Mouse (Mus musculus): Measurements from ENCODE around the gene Itgb2.

The Itgb2 gene

DNA sequence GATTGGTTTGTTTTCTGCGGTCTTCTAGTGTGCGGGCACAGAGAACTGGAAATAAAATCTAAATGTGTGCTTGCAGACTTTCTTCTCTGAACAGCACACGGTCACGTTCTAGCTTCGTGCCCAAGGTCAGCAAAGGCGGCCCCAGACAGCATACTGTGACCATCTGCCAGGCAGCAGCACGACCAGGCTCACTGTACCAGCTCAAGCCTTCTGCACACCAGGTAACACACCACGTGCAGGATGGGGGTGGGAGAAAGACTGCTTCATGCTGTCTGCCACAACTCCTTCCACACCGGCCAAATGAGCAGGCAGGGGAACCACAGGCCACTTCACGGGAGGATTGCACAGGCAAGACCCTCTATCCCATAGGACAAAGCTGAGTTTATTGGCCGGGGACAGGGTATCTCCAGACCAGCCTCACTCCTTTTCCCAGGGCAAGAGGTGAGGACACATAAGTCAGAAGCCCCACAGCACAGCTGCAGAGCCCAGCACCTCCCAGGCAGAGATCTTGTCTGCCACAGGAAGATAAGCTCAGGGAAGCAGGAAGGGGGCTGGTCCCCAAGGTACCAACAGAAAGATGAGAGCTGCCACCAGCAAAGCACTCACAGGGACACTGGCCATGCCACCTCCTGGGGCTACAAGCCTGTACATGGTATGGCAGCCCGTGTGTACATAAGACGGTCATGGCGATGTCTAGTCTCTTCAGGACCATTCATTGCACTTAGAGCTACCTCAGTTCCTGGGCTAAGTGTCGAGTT is 19.6 kb upstream of the Itgb2 start:
- in situ Hi-C loops (cut with MboI; ENCODE audit: low pct_unique_long_range_greater_than_20kb in 1 of 2, low sequenced_read_pairs in 2 of 2, unreplicated experiment in 1 of 2), result loop anchor here in 1 of 2 experiments (10.0 kb wide), 1 partner anchor 226 kb away; no protein-coding TSS in a partner anchor

DNA sequence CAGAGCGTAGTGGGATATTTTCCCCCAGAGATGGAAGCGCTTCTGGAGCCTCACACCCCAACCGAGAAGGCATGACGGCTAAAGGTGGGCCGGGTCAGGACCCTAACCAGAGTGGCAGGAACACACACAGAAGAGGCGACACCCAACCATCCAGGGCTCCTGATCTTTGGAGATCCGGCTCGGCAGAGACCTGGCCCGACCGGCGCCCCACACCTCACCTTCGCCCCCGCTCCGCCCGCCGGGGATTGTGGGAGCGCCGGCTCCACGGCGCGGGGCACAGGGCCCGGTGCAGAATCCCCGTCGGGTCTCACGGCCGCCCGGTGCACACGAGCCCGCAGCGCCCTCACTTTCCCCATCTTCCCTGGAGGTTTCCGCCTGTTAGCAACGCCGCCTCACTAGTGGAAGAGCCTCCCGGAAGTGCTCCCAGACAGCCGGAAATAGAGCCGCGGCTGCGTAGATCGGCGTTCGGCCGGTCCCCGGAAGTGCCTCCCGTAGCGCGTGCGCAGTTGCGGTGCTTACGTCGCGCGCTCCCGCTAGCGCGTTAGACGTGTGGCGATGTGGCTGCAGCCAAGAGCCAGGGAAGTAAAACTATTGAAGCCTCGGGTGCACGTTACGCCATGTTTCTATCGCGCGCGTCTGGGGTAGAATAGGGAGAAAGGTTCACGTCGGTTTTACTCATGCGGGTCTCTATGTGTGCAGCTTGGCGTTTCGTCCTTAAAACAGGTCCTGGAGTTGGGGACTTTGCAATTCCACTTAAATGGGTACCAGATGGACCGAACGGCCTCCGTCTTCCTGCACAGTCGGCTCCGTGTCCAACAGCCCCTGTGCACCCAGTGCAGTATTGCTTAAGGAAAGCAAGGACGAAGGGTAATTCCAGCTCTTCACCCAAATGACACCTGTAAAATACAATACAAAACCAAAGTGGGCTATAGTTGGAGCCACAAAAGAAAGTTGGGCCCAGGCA is 14.4 kb upstream of the Itgb2 start, which contains the start of gene Fam207a:
Gene Fam207a (minus strand): TSS at position 401 of the 964 bp plus-strand sequence.
- in situ Hi-C loops (cut with MboI; ENCODE audit: low pct_unique_long_range_greater_than_20kb in 1 of 2, low sequenced_read_pairs in 2 of 2, unreplicated experiment in 1 of 2), result loop anchor here in 1 of 2 experiments (10.0 kb wide), 1 partner anchor 231 kb away; no protein-coding TSS in a partner anchor

GRCm38 (mm10) chr10:77516379-77516951 is 13.6 kb upstream of the Itgb2 start:
- in situ Hi-C loops (cut with MboI; ENCODE audit: low pct_unique_long_range_greater_than_20kb in 1 of 2, low sequenced_read_pairs in 2 of 2, unreplicated experiment in 1 of 2), result loop anchor here in 1 of 2 experiments (10.0 kb wide), 1 partner anchor 232 kb away; no protein-coding TSS in a partner anchor

GRCm38 (mm10) chr10:77517066-77517620 is 12.9 kb upstream of the Itgb2 start:
- in situ Hi-C loops (cut with MboI; ENCODE audit: low pct_unique_long_range_greater_than_20kb in 1 of 2, low sequenced_read_pairs in 2 of 2, unreplicated experiment in 1 of 2), result loop anchor here in 1 of 2 experiments (10.0 kb wide), 1 partner anchor 232 kb away; no protein-coding TSS in a partner anchor

GRCm38 (mm10) chr10:77517801-77518200 is 12.3 kb upstream of the Itgb2 start:
- in situ Hi-C loops (cut with MboI; ENCODE audit: low pct_unique_long_range_greater_than_20kb in 1 of 2, low sequenced_read_pairs in 2 of 2, unreplicated experiment in 1 of 2), result loop anchor here in 1 of 2 experiments (10.0 kb wide), 1 partner anchor 233 kb away; no protein-coding TSS in a partner anchor

- in situ Hi-C loops (cut with MboI; ENCODE audit: low pct_unique_long_range_greater_than_20kb in 1 of 2, low sequenced_read_pairs in 2 of 2, unreplicated experiment in 1 of 2), result loop anchor here in 1 of 2 experiments (10.0 kb wide), 1 partner anchor 234 kb away; no protein-coding TSS in a partner anchor
These were observed 10.9 kb upstream of the Itgb2 start for GRCm38 (mm10) chr10:77519191-77519590.

GRCm38 (mm10) chr10:77520497-77520896 is 9.6 kb upstream of the Itgb2 start:
- in situ Hi-C loops (cut with MboI; ENCODE audit: low pct_unique_long_range_greater_than_20kb in 1 of 2, low sequenced_read_pairs in 2 of 2, unreplicated experiment in 1 of 2), result no loop called here

- in situ Hi-C loops (cut with MboI; ENCODE audit: low pct_unique_long_range_greater_than_20kb in 1 of 2, low sequenced_read_pairs in 2 of 2, unreplicated experiment in 1 of 2), result no loop called here
These were observed 7.9 kb upstream of the Itgb2 start for GRCm38 (mm10) chr10:77522021-77522731.

- in situ Hi-C loops (cut with MboI; ENCODE audit: low pct_unique_long_range_greater_than_20kb in 1 of 2, low sequenced_read_pairs in 2 of 2, unreplicated experiment in 1 of 2), result no loop called here
These were observed 7.3 kb upstream of the Itgb2 start for GRCm38 (mm10) chr10:77522746-77523145.

DNA sequence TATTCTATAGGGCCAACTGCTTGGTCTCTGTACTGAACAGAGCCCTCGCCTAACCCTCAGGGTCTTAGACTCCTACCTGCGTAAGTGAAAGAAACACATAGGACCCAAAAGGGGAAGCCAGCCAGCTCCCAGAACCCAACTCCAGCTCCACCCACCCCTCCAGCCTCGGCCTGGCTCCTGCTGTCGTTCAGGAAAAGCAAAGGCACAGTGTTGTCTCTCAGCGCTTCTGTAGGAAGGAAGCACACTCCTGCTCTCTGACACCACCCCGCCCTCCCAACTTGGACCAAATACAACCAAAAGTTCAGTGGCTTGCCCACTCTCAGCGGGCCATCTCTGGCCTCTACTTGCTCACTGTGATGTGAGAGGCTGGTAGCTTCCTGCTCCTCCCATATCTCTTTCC is 6.7 kb upstream of the Itgb2 start:
- in situ Hi-C loops (cut with MboI; ENCODE audit: low pct_unique_long_range_greater_than_20kb in 1 of 2, low sequenced_read_pairs in 2 of 2, unreplicated experiment in 1 of 2), result no loop called here

DNA sequence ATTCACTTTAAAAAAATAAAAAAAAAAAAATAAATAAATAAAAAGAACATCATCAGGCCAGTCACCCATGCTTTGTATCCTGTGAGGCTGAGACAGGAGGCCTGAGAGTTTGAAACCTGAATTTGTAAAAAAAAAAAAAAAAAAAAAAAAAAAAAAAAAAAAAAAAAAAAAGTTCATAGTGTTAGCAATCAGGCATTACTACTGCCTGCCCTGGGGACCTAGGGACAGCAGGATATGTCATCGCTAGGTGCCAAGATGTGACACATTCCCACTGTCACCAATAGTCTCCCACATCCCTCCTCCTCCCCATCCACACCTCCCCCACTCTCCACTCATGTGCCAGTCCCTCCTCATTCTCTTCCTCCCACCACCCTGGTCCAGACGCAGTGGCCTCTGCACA is 3.6 kb upstream of the Itgb2 start:
- in situ Hi-C loops (cut with MboI; ENCODE audit: low pct_unique_long_range_greater_than_20kb in 1 of 2, low sequenced_read_pairs in 2 of 2, unreplicated experiment in 1 of 2), result no loop called here

GRCm38 (mm10) chr10:77528634-77529033 is 1.4 kb upstream of the Itgb2 start:
- in situ Hi-C loops (cut with MboI; ENCODE audit: low pct_unique_long_range_greater_than_20kb in 1 of 2, low sequenced_read_pairs in 2 of 2, unreplicated experiment in 1 of 2), result no loop called here

- in situ Hi-C loops (cut with MboI; ENCODE audit: low pct_unique_long_range_greater_than_20kb in 1 of 2, low sequenced_read_pairs in 2 of 2, unreplicated experiment in 1 of 2), result no loop called here
These were observed 1.3 kb downstream of the Itgb2 start for GRCm38 (mm10) chr10:77531026-77532019.

DNA sequence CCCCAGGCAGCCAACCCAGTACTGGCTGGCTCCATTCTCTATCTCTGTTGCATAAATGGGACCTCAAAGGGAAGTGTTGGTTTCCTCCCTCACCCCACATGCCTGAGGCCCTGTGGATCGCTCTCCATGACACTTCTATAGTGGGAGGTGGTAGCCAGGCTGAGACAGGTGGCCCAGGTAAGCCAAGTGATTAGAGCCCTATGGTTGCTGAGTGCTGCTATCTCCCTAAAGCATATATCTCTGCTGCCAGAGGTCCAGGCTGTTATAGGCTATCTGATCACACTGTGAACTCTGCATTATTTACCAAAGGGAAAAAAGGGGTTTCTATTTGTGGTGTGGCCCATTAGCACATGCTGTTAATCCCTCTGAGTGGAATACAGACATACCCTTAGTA is 2.0 kb downstream of the Itgb2 start:
- in situ Hi-C loops (cut with MboI; ENCODE audit: low pct_unique_long_range_greater_than_20kb in 1 of 2, low sequenced_read_pairs in 2 of 2, unreplicated experiment in 1 of 2), result no loop called here

GRCm38 (mm10) chr10:77536727-77537126 is 6.7 kb downstream of the Itgb2 start:
- in situ Hi-C loops (cut with MboI; ENCODE audit: low pct_unique_long_range_greater_than_20kb in 1 of 2, low sequenced_read_pairs in 2 of 2, unreplicated experiment in 1 of 2), result no loop called here
